Mouse (Mus musculus) midbrain, embryonic 11.5 days (tissue): ENCODE results near the gene Gm30302. TPM values are rescaled to one million over a fixed set of nuclear protein-coding genes. Genes with fewer than 3 reads are reported as not detected.
"Not testable (repeated sequence)": the region's sequence is repeated elsewhere in the genome, so short reads cannot be mapped to it uniquely, and the experiment has no call there.

Experiments used
- ATAC-seq: fragments of 200-750 bp; cut with Nextera tagmentation; 2 replicates; pipeline ENCODE4 v1.8.0; 2017; ENCODE audit warnings: moderate TSS enrichment, moderate library complexity; ENCODE audit not compliant: low FRiP score
- DNase-seq: peaks from one replicate; pipeline ENCODE4 v3.0.0; 2015; ENCODE audit warnings: low spot score; ENCODE audit errors: missing footprints
- H3K27ac ChIP-seq: fragments of 300-500 bp; sonication (generic); 2 replicates; pipeline ENCODE4 v1.5.1; 2014; ENCODE audit warnings: low read depth, low read length
- H3K27me3 ChIP-seq: fragments of 300-500 bp; sonication (generic); 2 replicates; pipeline ENCODE4 v1.6.1; 2014; ENCODE audit warnings: mild to moderate bottlenecking, low read length, moderate library complexity, mixed read lengths; ENCODE audit not compliant: control insufficient read depth, insufficient read depth
- H3K36me3 ChIP-seq: fragments of 300-500 bp; sonication (generic); 2 replicates; pipeline ENCODE4 v1.6.1; 2014; ENCODE audit warnings: mild to moderate bottlenecking, low read length, moderate library complexity, mixed read lengths; ENCODE audit not compliant: control insufficient read depth, insufficient read depth
- H3K4me1 ChIP-seq: fragments of 300-500 bp; sonication (generic); 2 replicates; pipeline ENCODE4 v1.6.1; 2014; ENCODE audit warnings: low read length; ENCODE audit not compliant: control insufficient read depth, insufficient read depth
- H3K4me2 ChIP-seq: fragments of 300-500 bp; sonication (generic); 2 replicates; pipeline ENCODE4 v1.6.1; 2014; ENCODE audit warnings: mild to moderate bottlenecking, moderate library complexity
- H3K4me3 ChIP-seq: fragments of 300-500 bp; sonication (generic); 2 replicates; pipeline ENCODE4 v1.5.1; 2014; ENCODE audit warnings: low read depth, low read length
- H3K9ac ChIP-seq: fragments of 300-500 bp; sonication (generic); 2 replicates; pipeline ENCODE4 v1.6.1; 2014; ENCODE audit warnings: low read length
- H3K9me3 ChIP-seq: fragments of 300-500 bp; sonication (generic); 2 replicates; pipeline ENCODE4 v1.6.1; 2016; ENCODE audit warnings: low read length; ENCODE audit not compliant: control insufficient read depth
- WGBS: fragments of 180-500 bp; shearing (Covaris S2); extraction: QIAGEN DNeasy Blood & Tissue Kit; methylation state at CpG from one replicate; pipeline ENCODE4 v1.1.7; 2014; 5-methylcytosine and 5-hydroxymethylcytosine counted together
- polyA plus RNA-seq: library from polyadenylated mRNA; unstranded; fragments of >200 nt; fragmentation: Nextera tagmentation; extraction: Ambion mirVana; gene quantifications from 2 replicates; pipeline ENCODE4 v1.2.1, GENCODE M21; 2014

Gene Gm30302
- polyA plus RNA-seq, 1 experiment from 2014 or later: not detected

DNA sequence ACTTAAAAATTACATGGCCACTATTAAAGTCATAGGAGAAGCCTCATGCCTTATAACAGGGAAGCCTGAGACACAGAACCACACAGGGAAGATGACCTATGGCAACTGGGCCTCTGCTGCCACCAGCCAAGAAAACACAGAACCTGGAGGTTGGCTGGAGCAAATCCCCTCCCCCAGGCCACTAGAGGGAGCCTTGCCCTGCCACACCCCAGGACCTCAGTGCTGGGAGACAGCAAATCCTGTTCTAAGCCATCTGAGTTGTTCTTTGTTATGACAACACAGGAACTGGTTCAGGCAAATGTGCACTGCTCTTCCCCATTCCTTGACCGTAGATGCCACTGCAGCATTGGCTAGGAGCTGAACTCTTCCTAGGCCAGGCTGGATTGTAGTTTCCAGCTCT is 8.3 kb upstream of the Gm30302 start:
- Histone ChIP-seq H3K9me3 (0 out of 2 replicates have a peak, but pooled peaks cover 2% of the 10 kb centered on the region), H3K9ac (no peak overlapping the region), H3K36me3 (no peaks in the 10 kb centered on the region), H3K27me3 (no peaks in the 10 kb centered on the region), H3K4me3 (no peak overlapping the region), H3K4me1 (no peaks in the 10 kb centered on the region), H3K4me2 (no peak overlapping the region), H3K27ac (no peak overlapping the region)
- no peak for ATAC-seq
- WGBS: 77% methylated on average over 1 of the region's 1 CpGs
- no peak for DNase-seq

DNA sequence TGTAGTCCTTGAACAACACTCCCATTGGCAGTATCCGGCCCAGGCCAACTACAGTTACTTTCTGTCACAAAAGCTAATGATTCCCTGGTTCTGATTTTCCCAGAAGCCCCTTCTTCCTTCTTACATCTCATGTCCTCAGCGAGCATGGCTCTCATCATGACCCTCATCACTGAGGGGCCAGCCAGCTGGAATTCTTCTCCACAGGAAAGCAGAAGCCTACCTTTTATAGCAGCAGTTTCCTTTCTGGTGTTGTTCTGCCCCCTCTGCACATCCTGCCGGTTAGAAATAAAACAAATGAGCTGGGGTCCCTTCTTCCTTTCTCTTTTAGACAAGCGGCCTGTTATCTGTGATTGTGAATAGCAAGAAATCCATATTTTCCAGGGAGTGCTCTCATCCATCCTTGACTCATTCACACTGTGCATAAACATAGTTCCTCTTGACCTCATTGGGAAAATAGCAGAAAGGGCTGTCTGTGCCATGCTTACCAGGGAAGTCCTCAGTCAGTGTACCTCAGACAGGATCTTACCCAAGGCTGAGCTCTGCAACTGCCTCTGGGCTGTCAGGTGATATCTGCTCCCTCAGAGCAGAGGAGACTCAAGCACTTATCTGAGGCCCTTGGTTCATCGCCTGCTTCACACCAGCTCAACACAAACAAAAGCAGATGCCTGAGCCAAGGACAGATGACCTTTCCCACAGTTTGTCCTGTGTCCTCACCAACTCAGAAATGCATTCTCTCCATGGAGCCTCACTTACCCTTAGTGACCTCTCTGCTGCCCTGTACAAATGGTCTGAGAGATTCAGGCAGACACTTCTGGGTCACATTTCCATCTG is 10.0 kb downstream of the Gm30302 start:
- Histone ChIP-seq H3K27me3 (no peaks in the 10 kb centered on the region), H3K9ac (no peak overlapping the region), H3K4me1 (no peaks in the 10 kb centered on the region), H3K36me3 (no peaks in the 10 kb centered on the region), H3K4me2 (no peak overlapping the region), H3K4me3 (no peak overlapping the region), H3K27ac (no peak overlapping the region), H3K9me3 (no peaks in the 10 kb centered on the region)
- 70% methylated on average over 5 of the region's 5 CpGs for WGBS
- DNase-seq (no peak), ATAC-seq (no peak)

DNA sequence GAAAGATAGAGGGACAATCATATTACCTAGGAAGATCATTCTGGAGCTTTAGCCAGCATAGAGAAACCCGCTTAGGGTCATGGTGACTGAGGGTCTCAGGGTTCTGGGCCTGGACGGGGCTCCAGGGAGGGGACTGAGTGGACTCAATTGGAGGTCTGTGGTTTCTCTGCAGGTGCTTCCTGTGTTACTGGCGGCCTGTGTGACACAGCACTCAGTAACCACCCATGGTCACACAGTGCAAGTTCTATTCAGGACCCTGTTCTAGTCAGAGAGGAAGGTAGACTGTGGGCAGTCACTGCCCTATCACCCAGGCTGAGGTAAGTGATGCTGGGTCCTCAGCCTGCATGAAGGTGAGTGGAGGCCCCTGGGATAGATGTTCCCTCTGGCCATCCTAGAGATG is 14.9 kb downstream of the Gm30302 start:
- WGBS: 77% methylated on average over 3 of the region's 3 CpGs
- no peak for DNase-seq
- Histone ChIP-seq H3K9me3 (no peaks in the 10 kb centered on the region), H3K4me2 (no peak overlapping the region), H3K4me3 (no peak overlapping the region), H3K27me3 (no peaks in the 10 kb centered on the region), H3K36me3 (no peaks in the 10 kb centered on the region), H3K27ac (no peak overlapping the region), H3K9ac (no peak overlapping the region), H3K4me1 (no peaks in the 10 kb centered on the region)
- ATAC-seq: no peak

DNA sequence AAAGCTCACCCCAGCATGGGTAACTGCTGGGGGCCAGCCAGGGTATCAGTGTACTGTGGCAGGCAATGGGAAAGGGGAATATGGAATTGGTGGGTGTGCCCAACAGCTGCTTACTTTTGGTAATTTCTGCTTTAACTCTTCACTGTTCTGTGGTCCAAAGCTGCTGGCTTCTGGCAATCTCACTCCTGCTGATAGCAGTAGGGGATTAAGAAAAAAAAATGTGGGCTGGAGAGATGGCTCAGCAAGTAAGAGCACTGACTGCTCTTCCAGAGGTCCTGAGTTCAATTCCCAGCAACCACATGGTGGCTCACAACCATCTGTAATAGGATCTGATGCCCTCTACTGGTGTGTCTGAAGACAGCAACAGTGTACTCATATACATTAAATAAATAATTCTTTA is 27.3 kb downstream of the Gm30302 start:
- H3K27ac ChIP-seq, H3K9me3 ChIP-seq, H3K36me3 ChIP-seq, DNase-seq, H3K4me3 ChIP-seq, H3K9ac ChIP-seq, H3K4me1 ChIP-seq, ATAC-seq, H3K27me3 ChIP-seq, H3K4me2 ChIP-seq: not testable (repeated sequence)

DNA sequence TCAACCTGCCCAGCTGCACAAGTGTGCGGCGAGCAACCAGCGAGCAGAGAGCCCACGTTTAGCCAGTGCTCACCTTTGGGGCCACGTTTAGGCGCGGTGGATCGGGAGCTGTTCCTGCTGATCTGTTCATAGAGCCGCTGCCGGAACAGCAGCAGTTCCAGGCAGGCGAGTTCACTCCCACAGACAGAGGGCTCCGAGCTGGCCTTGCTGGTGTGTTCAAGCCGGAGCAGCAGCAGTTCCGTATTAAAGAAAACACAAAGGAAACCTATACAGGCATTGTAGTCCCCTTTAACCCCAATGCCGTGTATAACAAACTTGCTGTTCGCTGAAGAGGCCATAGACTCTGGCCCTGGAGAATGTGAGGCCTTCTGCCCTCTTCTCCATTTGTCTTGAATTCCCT is 29.7 kb downstream of the Gm30302 start:
- no peak for DNase-seq
- Histone ChIP-seq H3K4me1 (no peaks in the 10 kb centered on the region), H3K4me3 (no peak overlapping the region), H3K9ac (no peak overlapping the region), H3K4me2 (no peak overlapping the region), H3K36me3 (no peaks in the 10 kb centered on the region), H3K27me3 (no peaks in the 10 kb centered on the region), H3K9me3 (no peaks in the 10 kb centered on the region), H3K27ac (no peak overlapping the region)
- ATAC-seq: no peak
- WGBS: 82% methylated on average over 16 of the region's 16 CpGs

DNA sequence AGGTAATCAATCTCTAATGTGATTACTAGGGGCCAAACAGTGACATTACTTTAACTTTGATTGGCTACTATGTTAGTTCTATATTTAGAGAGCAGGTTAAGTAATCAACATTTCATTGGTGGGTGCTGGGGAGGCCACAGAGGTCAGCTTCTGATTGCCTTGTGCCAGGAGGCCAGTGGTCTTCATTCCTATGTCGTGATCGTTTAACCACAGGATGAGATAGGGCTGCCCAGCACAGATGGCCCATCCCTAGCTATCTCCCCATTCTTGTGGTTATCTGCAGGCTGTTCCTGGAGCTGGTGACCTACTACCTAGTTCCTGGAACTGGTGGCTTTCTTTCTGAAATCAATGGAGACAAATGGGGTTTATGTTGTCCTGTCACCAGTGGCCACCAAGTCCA is 30.8 kb downstream of the Gm30302 start:
- H3K9ac ChIP-seq: no peak overlapping the region
- no peaks in the 10 kb centered on the region for H3K36me3 ChIP-seq
- no peaks in the 10 kb centered on the region for H3K27me3 ChIP-seq
- H3K9me3 ChIP-seq: no peaks in the 10 kb centered on the region
- ATAC-seq (no peak), DNase-seq (no peak)
- H3K4me1 ChIP-seq: no peaks in the 10 kb centered on the region
- H3K4me2 ChIP-seq: no peak overlapping the region
- WGBS: 83% methylated on average over 2 of the region's 2 CpGs
- no peak overlapping the region for H3K4me3 ChIP-seq
- H3K27ac ChIP-seq: no peak overlapping the region

DNA sequence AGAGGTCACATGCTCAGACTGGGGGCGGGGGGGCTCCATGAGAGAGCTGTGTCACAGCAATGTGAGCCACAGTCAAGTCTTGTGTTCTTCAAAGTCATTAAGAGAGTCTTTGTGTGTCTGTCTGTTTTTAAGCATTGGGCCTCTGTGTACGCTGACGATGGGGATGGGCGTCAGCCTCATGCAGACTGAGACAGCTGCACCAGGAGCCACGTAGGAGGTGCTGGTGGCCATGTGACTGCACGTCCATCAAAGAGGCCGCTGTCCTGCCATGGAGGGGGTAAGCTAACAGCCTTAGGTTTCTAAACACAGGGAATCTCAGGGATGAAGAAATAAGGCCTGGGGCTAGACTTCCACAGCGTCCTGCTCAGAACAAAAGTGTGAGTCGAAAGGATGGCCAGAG is 32.5 kb downstream of the Gm30302 start:
- ATAC-seq: 0 out of 2 replicates have a peak, but pooled peaks have one; percentile 38
- H3K4me3 ChIP-seq: no peak overlapping the region
- no peak for DNase-seq
- no peaks in the 10 kb centered on the region for H3K9me3 ChIP-seq
- no peaks in the 10 kb centered on the region for H3K27me3 ChIP-seq
- WGBS: 83% methylated on average over 9 of the region's 9 CpGs
- no peaks in the 10 kb centered on the region for H3K4me1 ChIP-seq
- no peak overlapping the region for H3K4me2 ChIP-seq
- no peak overlapping the region for H3K9ac ChIP-seq
- H3K36me3 ChIP-seq: no peaks in the 10 kb centered on the region
- H3K27ac ChIP-seq: no peak overlapping the region

DNA sequence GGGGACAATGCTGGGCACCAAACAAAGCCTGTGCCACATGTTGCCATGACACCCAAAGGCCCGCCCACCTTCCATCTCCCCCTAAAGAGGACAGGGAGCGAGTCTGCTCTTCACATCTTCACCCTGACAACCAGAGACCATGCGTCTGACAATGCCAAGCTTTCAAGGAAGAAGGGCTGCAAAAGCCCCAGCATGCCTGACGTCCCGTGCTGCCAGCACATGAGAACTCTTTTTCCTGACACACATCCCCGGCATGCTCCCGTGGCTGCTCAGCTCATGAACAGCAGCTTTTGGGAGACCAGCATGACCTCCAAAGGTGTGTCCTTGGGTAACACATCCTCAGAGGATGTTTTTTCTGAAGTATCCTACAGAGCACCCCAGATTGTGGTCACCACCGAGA is 33.5 kb downstream of the Gm30302 start:
- no peak for ATAC-seq

DNA sequence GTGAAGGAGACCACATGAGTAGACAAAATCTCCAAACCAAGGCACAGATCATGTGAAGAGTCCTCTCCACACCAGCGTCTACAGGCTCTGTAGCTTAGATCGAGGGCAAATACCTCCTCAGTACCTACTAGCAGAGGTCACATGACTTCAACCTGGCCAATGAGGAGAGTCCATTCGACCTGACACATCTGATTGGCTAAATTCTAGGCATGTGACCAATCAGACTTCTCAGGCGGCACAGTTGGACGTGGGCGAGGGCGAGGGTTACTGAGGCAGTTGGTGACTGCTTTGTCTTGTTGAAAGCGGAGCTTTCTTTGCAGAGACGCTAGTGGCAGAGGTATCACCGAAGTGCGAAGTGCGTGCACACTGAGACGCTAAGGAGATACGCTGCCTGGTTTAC is 36.6 kb downstream of the Gm30302 start:
- H3K9ac ChIP-seq: no peak overlapping the region
- ATAC-seq (no peak), DNase-seq (no peak)
- no peak overlapping the region for H3K4me3 ChIP-seq
- WGBS: 88% methylated on average over 14 of the region's 14 CpGs
- no peaks in the 10 kb centered on the region for H3K9me3 ChIP-seq
- H3K27ac ChIP-seq: no peak overlapping the region
- H3K4me2 ChIP-seq: no peak overlapping the region
- no peaks in the 10 kb centered on the region for H3K27me3 ChIP-seq
- H3K4me1 ChIP-seq: no peaks in the 10 kb centered on the region
- H3K36me3 ChIP-seq: no peaks in the 10 kb centered on the region

More for the DNA sequence above, 33.5 kb downstream of the Gm30302 start:
- Histone ChIP-seq H3K4me3 (no peak overlapping the region), H3K27me3 (no peaks in the 10 kb centered on the region), H3K4me1 (no peaks in the 10 kb centered on the region), H3K4me2 (no peak overlapping the region), H3K27ac (no peak overlapping the region), H3K9ac (no peak overlapping the region), H3K36me3 (no peaks in the 10 kb centered on the region), H3K9me3 (no peaks in the 10 kb centered on the region)
- 82% methylated on average over 8 of the region's 8 CpGs for WGBS
- DNase-seq: no peak
